Mouse (Mus musculus) MEL (cell line): ENCODE data around the gene Msantd1.

Source experiments
- CTCF ChIP-seq, 3 experiments: IDR thresholded peaks in 2 of 3; conservative IDR thresholded peaks in 1 of 3; 2 replicates each; pipeline ENCODE4 v1.5.1; 2011 to 2012; ENCODE audit warnings: low read length in 3 of 3, low read depth in 2 of 3, mild to moderate bottlenecking in 2 of 3, improper control_type of control experiment in 1 of 3, inconsistent platforms in 1 of 3, mixed read lengths in 1 of 3, moderate library complexity in 1 of 3; ENCODE audit not compliant: control insufficient read depth in 1 of 3, insufficient read depth in 1 of 3, poor library complexity in 1 of 3, severe bottlenecking in 1 of 3
- MEF2A ChIP-seq: IDR thresholded peaks from 2 replicates; pipeline ENCODE4 v1.6.1; 2014; ENCODE audit warnings: low read depth, mild to moderate bottlenecking, inconsistent platforms, low read length, improper control_type of control experiment; ENCODE audit not compliant: poor library complexity, insufficient replicate concordance, severe bottlenecking; ENCODE audit errors: extremely low read depth
- POLR2A ChIP-seq, 2 experiments: IDR thresholded peaks; 2 replicates each; pipeline ENCODE4 v1.6.1; 2011 to 2012; ENCODE audit warnings: low read length in 2 of 2, mild to moderate bottlenecking in 2 of 2, control low read depth in 1 of 2, improper control_type of control experiment in 1 of 2, low read depth in 1 of 2, moderate library complexity in 1 of 2; ENCODE audit not compliant: control insufficient read depth in 1 of 2, insufficient read depth in 1 of 2, poor library complexity in 1 of 2
- POLR2AphosphoS2 ChIP-seq: IDR thresholded peaks from 2 replicates; pipeline ENCODE4 v1.6.1; 2011; ENCODE audit warnings: low read length, improper control_type of control experiment
- SIN3A ChIP-seq: IDR thresholded peaks from 2 replicates; pipeline ENCODE4 v1.6.1; 2012; ENCODE audit warnings: low read length, improper control_type of control experiment, inconsistent platforms
- TAL1 ChIP-seq: IDR thresholded peaks from 2 replicates; pipeline ENCODE4 v1.6.1; 2012; ENCODE audit warnings: mild to moderate bottlenecking, inconsistent platforms, low read length, moderate library complexity, mixed read lengths
- TCF12 ChIP-seq: IDR thresholded peaks from 2 replicates; pipeline ENCODE4 v1.6.1; 2014; ENCODE audit warnings: low read depth, mild to moderate bottlenecking, inconsistent platforms, low read length, improper control_type of control experiment, moderate library complexity
- USF2 ChIP-seq, 2 experiments: IDR thresholded peaks; 2 replicates each; pipeline ENCODE4 v1.6.1; 2011 to 2012; ENCODE audit warnings: improper control_type of control experiment in 2 of 2, low read length in 2 of 2, borderline replicate concordance in 1 of 2, inconsistent platforms in 1 of 2, low read depth in 1 of 2, mild to moderate bottlenecking in 1 of 2; ENCODE audit not compliant: insufficient read depth in 1 of 2
- ZC3H11A ChIP-seq: IDR thresholded peaks from 2 replicates; pipeline ENCODE4 v1.6.1; 2012; ENCODE audit warnings: low read depth, mild to moderate bottlenecking, inconsistent platforms, low read length, improper control_type of control experiment
- ZNF384 ChIP-seq: IDR thresholded peaks from 2 replicates; pipeline ENCODE4 v1.6.1; 2012; ENCODE audit warnings: low read depth, mild to moderate bottlenecking, inconsistent platforms, low read length, improper control_type of control experiment

GRCm38 (mm10) chr5:34950486-34951160 lies 42.8 kb downstream of the Msantd1 start:
- TF ChIP-seq MEF2A = no peak
- TF ChIP-seq TCF12 = no peak
- no peak for TF ChIP-seq POLR2A (IDR thresholded peaks at IDR 0.05; ENCODE audit: control insufficient read depth in 1 of 2, insufficient read depth in 1 of 2, low read depth in 1 of 2, low read length in 2 of 2, poor library complexity in 1 of 2)
- TF ChIP-seq ZNF384 = no peak
- no peak for TF ChIP-seq CTCF (IDR thresholded peaks at IDR 0.05 in 2 of 3, conservative IDR thresholded peaks at IDR 0.05 in 1 of 3; ENCODE audit: control insufficient read depth in 1 of 3, insufficient read depth in 1 of 3, low read depth in 2 of 3, low read length in 3 of 3, poor library complexity in 1 of 3, severe bottlenecking in 1 of 3)
- TF ChIP-seq TAL1 = no peak
- TF ChIP-seq SIN3A = no peak
- TF ChIP-seq POLR2AphosphoS2 = no peak
- TF ChIP-seq ZC3H11A = no peak
- no peak for TF ChIP-seq USF2 (IDR thresholded peaks at IDR 0.05; ENCODE audit: borderline replicate concordance in 1 of 2, insufficient read depth in 1 of 2, low read depth in 1 of 2, low read length in 2 of 2)
